Mouse (Mus musculus) hindbrain, embryonic 10.5 days (tissue): Measurements from ENCODE around the gene Twf1. TPM values are rescaled to one million over a fixed set of nuclear protein-coding genes. Genes with fewer than 3 reads are reported as not detected.

Source experiments
- DNase-seq: peaks from one replicate; pipeline ENCODE4 v3.0.0-alpha.2; 2017; ENCODE audit warnings: low spot score
- H3K27ac ChIP-seq: fragments of 300-500 bp; sonication (generic); 2 replicates; pipeline ENCODE4 v1.5.1; 2016; ENCODE audit warnings: mild to moderate bottlenecking, moderate library complexity
- H3K27me3 ChIP-seq: fragments of 300-500 bp; sonication (generic); 2 replicates; pipeline ENCODE4 v1.6.1; 2016; ENCODE audit warnings: mild to moderate bottlenecking; ENCODE audit not compliant: poor library complexity, insufficient read depth, severe bottlenecking
- H3K36me3 ChIP-seq: fragments of 300-500 bp; sonication (generic); 2 replicates; pipeline ENCODE4 v1.6.1; 2016; ENCODE audit warnings: mild to moderate bottlenecking, moderate library complexity
- H3K4me1 ChIP-seq: fragments of 300-500 bp; sonication (generic); replicated peaks from 2 replicates; pipeline ENCODE4 v1.6.1; 2016; ENCODE audit warnings: mild to moderate bottlenecking
- H3K4me3 ChIP-seq: fragments of 300-500 bp; sonication (generic); 2 replicates; pipeline ENCODE4 v1.5.1; 2016; ENCODE audit warnings: mild to moderate bottlenecking, moderate library complexity
- H3K9me3 ChIP-seq: fragments of 300-500 bp; sonication (generic); 2 replicates; pipeline ENCODE4 v1.6.1; 2016; ENCODE audit warnings: mild to moderate bottlenecking, moderate library complexity
- WGBS: fragments of 180-500 bp; shearing (Covaris S2); methylation state at CpG from one replicate; pipeline ENCODE4 v1.1.7; 2016; 5-methylcytosine and 5-hydroxymethylcytosine counted together
- polyA plus RNA-seq: library from polyadenylated mRNA; unstranded; fragments of >200 nt; fragmentation: Nextera tagmentation; extraction: Ambion mirVana; gene quantifications from 2 replicates; pipeline ENCODE4 v1.2.1, GENCODE M21; 2016

The Twf1 gene
- polyA plus RNA-seq, 1 experiment from 2014 or later, result 78.3 TPM

DNA sequence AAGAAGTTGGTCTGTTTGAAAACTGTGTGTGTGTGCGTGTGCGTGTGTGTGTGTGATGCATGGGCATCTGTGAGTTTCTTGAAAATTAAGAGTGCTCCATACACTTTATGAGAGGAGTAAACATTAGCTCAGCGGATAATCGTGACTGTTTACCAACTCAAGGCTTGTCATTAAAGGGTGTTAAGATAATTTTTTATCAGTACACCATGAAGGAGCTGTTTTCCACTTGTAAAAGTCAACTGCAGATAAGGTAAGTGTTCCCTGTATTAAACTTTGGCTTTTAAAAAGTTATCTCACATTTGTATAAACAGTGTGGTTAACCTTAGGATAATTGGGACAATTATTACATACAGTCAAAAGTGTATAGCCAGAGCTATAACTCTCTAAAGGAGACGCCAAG lies 57.4 kb downstream of the Twf1 start:
- H3K4me3 ChIP-seq, result no peak overlapping the region
- no peaks in the 10 kb centered on the region for H3K9me3 ChIP-seq
- 91% methylated on average over 5 of the region's 5 CpGs for WGBS
- H3K4me1 ChIP-seq, result no peaks in the 10 kb centered on the region
- peaks cover 33% of the 10 kb centered on the region for H3K36me3 ChIP-seq
- DNase-seq, result no peak
- H3K27ac ChIP-seq, result no peak overlapping the region
- H3K27me3 ChIP-seq, result no peaks in the 10 kb centered on the region

DNA sequence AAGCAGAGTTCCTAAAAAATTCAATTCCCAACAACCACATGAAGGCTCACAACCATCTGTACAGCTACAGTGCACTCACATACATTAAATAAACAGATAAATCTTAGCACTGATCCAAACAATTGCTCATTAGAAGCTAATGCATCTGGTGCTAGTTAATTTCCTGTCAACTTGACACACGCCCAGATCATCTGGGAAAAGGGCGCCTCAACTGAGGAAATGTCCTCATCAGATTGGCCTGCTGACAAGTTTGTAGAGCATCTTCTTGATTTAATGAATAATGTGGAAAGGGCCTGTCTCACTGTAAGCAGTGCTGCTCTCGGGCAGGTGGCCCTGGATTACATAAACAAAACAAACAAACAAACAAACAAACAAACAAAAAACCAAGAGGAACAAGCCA lies 59.2 kb downstream of the Twf1 start:
- Histone ChIP-seq H3K27ac (no peak overlapping the region), H3K9me3 (no peaks in the 10 kb centered on the region), H3K4me1 (no peaks in the 10 kb centered on the region), H3K36me3 (peaks cover 39% of the 10 kb centered on the region), H3K4me3 (no peak overlapping the region), H3K27me3 (no peaks in the 10 kb centered on the region)
- no peak for DNase-seq
- 90% methylated on average over 3 of the region's 3 CpGs for WGBS

Other genes with a start within 250 kb of the Twf1 start
- gene Adamts20, start 124.5 kb downstream of the Twf1 start, polyA plus RNA-seq, result 1.4 and 2.6 TPM in 2 replicates
- 8.6 and 10.7 TPM in 2 replicates for gene Pus7l, start 46.3 kb downstream of the Twf1 start, polyA plus RNA-seq
- 3.0 and 3.1 TPM in 2 replicates for gene Irak4, start 46.2 kb downstream of the Twf1 start, polyA plus RNA-seq
- gene Tmem117, start 39.3 kb upstream of the Twf1 start, polyA plus RNA-seq, result 1.0 and 1.2 TPM in 2 replicates